Mouse (Mus musculus) testis, adult 2 months (tissue): Measurements from ENCODE around the gene Sema7a.

Experiments
- CTCF ChIP-seq: fragments of 200-500 bp; IDR thresholded peaks from 2 replicates; pipeline ENCODE4 v1.5.1; 2012; ENCODE audit warnings: low read depth, mild to moderate bottlenecking, inconsistent platforms, low read length, moderate library complexity; ENCODE audit not compliant: control insufficient read depth, insufficient read depth, insufficient replicate concordance
- POLR2A ChIP-seq: fragments of 200-500 bp; IDR thresholded peaks from 2 replicates; pipeline ENCODE4 v1.6.1; 2012; ENCODE audit warnings: low read depth, mild to moderate bottlenecking, inconsistent platforms, low read length, moderate library complexity; ENCODE audit not compliant: control insufficient read depth

DNA sequence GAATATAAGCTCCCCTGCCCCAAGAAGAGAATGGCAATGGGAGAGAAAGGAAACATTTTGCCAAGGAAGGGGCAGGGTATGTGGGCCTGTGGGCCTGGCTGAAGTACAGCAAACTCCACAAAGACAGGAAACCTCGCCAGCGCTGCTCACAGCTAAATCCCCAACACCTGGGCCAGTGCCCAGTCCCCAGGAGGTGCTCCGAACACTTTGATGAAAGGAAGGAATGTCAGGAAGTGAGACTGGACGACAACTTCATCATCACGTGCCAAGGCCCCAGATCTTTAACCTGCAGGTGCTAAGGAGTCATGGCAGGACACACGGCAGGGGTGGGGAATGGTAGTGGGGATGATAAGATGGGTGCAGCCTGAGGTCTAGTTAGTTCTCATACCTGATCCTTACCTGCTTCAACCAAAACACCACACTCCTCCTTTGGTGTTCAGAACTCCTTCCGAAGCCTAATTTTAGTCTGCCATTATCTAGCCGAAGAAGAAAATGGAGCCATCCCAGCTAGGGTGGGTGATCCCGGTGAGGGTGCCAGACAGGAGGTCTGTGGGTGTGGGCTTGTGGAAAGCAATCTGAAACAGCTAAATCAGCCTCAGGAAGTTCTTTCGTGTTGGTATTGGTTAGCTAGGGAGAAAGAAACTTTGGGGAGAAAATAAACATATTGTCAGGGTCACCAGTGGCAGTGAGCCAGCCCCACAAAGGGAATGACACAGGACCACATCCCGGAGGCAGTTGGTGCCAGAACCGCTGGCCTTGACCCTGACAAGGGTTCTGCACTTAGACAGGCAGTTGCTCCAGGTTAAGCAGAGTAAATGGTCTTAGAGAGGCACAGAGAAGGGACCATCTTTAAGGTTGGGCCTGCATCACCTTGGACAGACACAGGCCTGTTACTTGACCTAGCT lies 25.6 kb downstream of the Sema7a start:
- TF ChIP-seq CTCF (no peak), POLR2A (no peak)
